Mouse (Mus musculus) limb, embryonic 10.5 days (tissue): ENCODE measurements at regions not wholly inside any gene's neighbourhood (a gene's known extent, or its start where the extent isn't known, plus 50 kb on each side); places are given as distances from the start of the nearest gene placed in this dataset.

ENCODE experiments used
- DNase-seq: peaks from one replicate; pipeline ENCODE4 v3.0.0-alpha.2; 2017; ENCODE audit warnings: low spot score
- H3K27ac ChIP-seq: fragments of 300-500 bp; sonication (generic); 2 replicates; pipeline ENCODE4 v1.5.1; 2016; ENCODE audit warnings: mild to moderate bottlenecking
- H3K27me3 ChIP-seq: fragments of 300-500 bp; sonication (generic); 2 replicates; pipeline ENCODE4 v1.6.1; 2016; ENCODE audit warnings: low read depth, mild to moderate bottlenecking; ENCODE audit not compliant: poor library complexity, severe bottlenecking
- H3K36me3 ChIP-seq: fragments of 300-500 bp; sonication (generic); 2 replicates; pipeline ENCODE4 v1.6.1; 2016; ENCODE audit warnings: mild to moderate bottlenecking, moderate library complexity
- H3K4me1 ChIP-seq: fragments of 300-500 bp; sonication (generic); 2 replicates; pipeline ENCODE4 v1.6.1; 2016
- H3K4me3 ChIP-seq: fragments of 300-500 bp; sonication (generic); 2 replicates; pipeline ENCODE4 v1.5.1; 2016; ENCODE audit warnings: mild to moderate bottlenecking, moderate library complexity
- H3K9me3 ChIP-seq: fragments of 300-500 bp; sonication (generic); replicated peaks from 2 replicates; pipeline ENCODE4 v1.6.1; 2016; ENCODE audit warnings: mild to moderate bottlenecking
- WGBS: fragments of 180-500 bp; shearing (Covaris S2); methylation state at CpG from one replicate; pipeline ENCODE4 v1.1.7; 2016; 5-methylcytosine and 5-hydroxymethylcytosine counted together

GRCm38 (mm10) chr12:13083337-13084054 is 141.8 kb upstream of the Mycn start:
- no peak for DNase-seq
- 86% methylated on average over 8 of the region's 8 CpGs for WGBS
- Histone ChIP-seq H3K4me3 (no peak overlapping the region), H3K27ac (0 out of 2 replicates have a peak overlapping the region, but pooled peaks have one; percentile 12), H3K9me3 (no peaks in the 10 kb centered on the region), H3K27me3 (no peaks in the 10 kb centered on the region), H3K4me1 (peaks cover 60% of the 10 kb centered on the region), H3K36me3 (no peaks in the 10 kb centered on the region)

GRCm38 (mm10) chr12:13080791-13081190 is 139.1 kb upstream of the Mycn start:
- peak overlapping the region; percentile 83 for H3K27ac ChIP-seq
- H3K4me1 ChIP-seq = peaks cover 69% of the 10 kb centered on the region
- 39% methylated on average over 5 of the region's 5 CpGs for WGBS
- no peaks in the 10 kb centered on the region for H3K36me3 ChIP-seq
- H3K4me3 ChIP-seq = peak overlapping the region; percentile 3; the same call in 1 of the 2 replicates
- H3K27me3 ChIP-seq = no peaks in the 10 kb centered on the region
- DNase-seq = peak; percentile 53
- no peaks in the 10 kb centered on the region for H3K9me3 ChIP-seq

- Histone ChIP-seq H3K4me3 (no peak overlapping the region), H3K9me3 (no peaks in the 10 kb centered on the region), H3K4me1 (peaks cover 66% of the 10 kb centered on the region), H3K27ac (peak overlapping the region; percentile 83), H3K36me3 (no peaks in the 10 kb centered on the region), H3K27me3 (no peaks in the 10 kb centered on the region)
- 86% methylated on average over 3 of the region's 3 CpGs for WGBS
- no peak for DNase-seq
These were observed 138.1 kb upstream of the Mycn start for GRCm38 (mm10) chr12:13079832-13080231.

DNA sequence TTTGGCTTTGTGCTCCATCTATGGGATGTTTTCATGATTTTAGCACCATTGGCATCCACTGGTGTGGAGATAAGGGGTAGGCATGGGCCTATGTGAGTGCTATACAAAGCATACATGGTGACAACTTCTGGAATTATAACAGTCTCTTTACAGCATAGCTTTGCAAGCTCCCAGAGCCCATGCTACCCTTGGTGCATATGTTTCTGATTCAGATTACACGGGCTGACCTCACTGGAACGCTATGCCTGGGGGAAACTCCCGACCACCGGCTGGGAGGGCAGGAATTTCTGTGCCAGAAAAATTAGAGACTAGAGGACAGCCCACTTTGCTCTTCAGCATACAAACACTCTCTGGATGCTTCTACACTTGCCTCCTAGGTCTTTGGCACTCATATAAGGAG is 136.0 kb upstream of the Mycn start:
- no peak overlapping the region for H3K4me3 ChIP-seq
- DNase-seq = no peak
- H3K4me1 ChIP-seq = peaks cover 59% of the 10 kb centered on the region
- H3K27me3 ChIP-seq = no peaks in the 10 kb centered on the region
- H3K36me3 ChIP-seq = no peaks in the 10 kb centered on the region
- H3K27ac ChIP-seq = peak overlapping the region; percentile 80
- WGBS = 12% methylated on average over 4 of the region's 4 CpGs
- H3K9me3 ChIP-seq = no peaks in the 10 kb centered on the region

GRCm38 (mm10) chr12:13076699-13077287 is 135.1 kb upstream of the Mycn start:
- Histone ChIP-seq H3K9me3 (no peaks in the 10 kb centered on the region), H3K36me3 (no peaks in the 10 kb centered on the region), H3K4me3 (no peak overlapping the region), H3K4me1 (peaks cover 57% of the 10 kb centered on the region), H3K27me3 (no peaks in the 10 kb centered on the region), H3K27ac (peak overlapping the region; percentile 80)
- no peak for DNase-seq
- WGBS = 70% methylated on average over 3 of the region's 3 CpGs

DNA sequence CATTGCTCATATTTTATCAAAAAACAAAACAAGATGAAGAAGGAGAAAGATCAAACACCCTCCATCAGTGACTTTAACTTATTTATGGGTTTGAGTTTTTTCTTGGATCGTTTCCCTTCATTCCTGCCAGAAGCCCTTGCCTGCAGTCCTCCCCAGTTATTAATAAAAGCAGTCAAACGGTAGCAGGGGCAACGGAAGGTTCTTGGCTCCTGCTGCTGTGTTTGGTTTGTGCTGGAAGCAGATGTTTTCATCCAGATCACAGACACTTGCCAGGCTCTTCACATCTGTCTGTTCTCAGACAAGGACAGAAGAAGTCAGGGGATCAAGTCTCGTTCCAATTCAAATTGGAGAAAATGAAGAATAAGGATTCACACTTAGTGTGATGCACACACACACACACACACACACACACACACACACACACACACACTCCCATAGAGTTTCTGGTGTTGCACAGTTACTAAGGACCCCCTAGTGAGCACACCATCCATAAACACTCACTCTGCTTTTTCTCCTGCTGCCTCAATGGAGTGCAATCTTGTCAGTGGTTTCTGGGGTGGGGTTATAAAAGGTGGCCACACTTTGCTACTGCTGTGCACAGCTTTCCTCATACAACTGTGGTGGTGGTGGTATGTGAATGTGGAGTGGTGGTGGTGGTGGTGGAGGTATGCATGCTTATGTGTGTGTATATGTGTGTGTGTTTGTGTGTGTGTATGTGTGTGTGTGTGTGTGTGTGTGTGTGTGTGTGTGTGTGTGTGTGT is 131.6 kb upstream of the Mycn start:
- Histone ChIP-seq H3K4me3 (no peak overlapping the region), H3K4me1 (peaks cover 27% of the 10 kb centered on the region), H3K36me3 (peaks cover 3% of the 10 kb centered on the region; the same call in 1 of the 2 replicates), H3K27ac (peak overlapping the region; percentile 39; the same call in 1 of the 2 replicates), H3K27me3 (no peaks in the 10 kb centered on the region), H3K9me3 (0 out of 2 replicates have a peak, but pooled peaks cover 4% of the 10 kb centered on the region)
- WGBS = 36% methylated on average over 4 of the region's 4 CpGs
- no peak for DNase-seq

DNA sequence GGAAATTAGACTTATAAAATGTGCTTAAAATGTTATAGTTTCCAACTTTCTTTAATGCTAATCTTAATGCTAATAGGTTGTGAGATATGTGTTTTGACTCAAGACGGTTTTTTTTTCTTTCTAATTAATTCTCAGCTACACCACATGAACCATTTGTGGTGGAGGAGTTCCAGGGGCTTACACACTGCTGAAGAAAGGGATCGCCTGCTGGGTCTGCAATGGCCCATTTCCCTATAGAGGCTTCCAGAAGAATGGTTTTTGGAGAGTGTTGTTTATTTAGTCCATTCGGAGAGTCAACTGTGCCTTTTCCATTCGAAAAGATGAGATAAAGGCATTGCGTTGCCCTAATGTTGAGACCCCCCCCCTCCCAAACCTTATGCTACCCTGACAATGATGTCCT is 125.6 kb upstream of the Mycn start:
- H3K27me3 ChIP-seq = no peaks in the 10 kb centered on the region
- no peak for DNase-seq
- peaks cover 35% of the 10 kb centered on the region for H3K4me1 ChIP-seq
- no peak overlapping the region for H3K4me3 ChIP-seq
- H3K9me3 ChIP-seq = 0 out of 2 replicates have a peak, but pooled peaks cover 4% of the 10 kb centered on the region
- H3K36me3 ChIP-seq = peaks cover 3% of the 10 kb centered on the region; the same call in 1 of the 2 replicates
- H3K27ac ChIP-seq = peak overlapping the region; percentile 59
- WGBS = 36% methylated on average over 5 of the region's 5 CpGs

DNA sequence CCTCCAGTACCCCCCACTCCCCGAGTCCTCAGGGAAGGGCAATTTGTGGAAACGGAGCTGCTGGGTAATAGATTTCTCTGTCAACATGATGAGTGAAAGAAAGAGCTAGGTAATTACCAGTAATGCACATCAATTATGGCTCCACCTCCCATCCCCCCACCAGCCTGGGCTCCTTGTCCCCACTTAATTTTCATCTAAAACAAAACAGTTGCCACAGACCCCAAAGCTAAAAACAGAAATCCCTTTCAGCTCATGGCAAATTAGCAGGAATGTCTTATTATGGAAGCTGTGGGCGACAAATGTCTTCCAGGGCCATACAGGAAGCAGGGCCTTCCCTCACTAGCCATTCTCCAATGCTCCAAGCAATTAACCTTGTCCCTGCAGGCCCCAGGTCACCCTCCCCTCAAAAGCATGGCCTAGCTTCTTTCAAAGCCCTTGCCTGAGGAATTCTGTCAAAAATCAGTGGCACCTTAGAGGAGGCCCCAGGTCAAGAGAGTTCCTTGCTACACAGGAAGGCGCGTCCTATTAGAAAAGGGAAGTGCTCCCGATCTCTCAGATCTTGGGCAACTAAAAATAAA is 125.0 kb upstream of the Mycn start:
- H3K36me3 ChIP-seq = peaks cover 3% of the 10 kb centered on the region; the same call in 1 of the 2 replicates
- 5% methylated on average over 6 of the region's 6 CpGs for WGBS

GRCm38 (mm10) chr12:13059473-13059872 is 117.8 kb upstream of the Mycn start:
- H3K27ac ChIP-seq = no peak overlapping the region
- 76% methylated on average over 3 of the region's 3 CpGs for WGBS
- DNase-seq = no peak
- no peak overlapping the region for H3K4me3 ChIP-seq
- H3K9me3 ChIP-seq = 0 out of 2 replicates have a peak, but pooled peaks cover 2% of the 10 kb centered on the region
- H3K36me3 ChIP-seq = no peaks in the 10 kb centered on the region
- H3K27me3 ChIP-seq = no peaks in the 10 kb centered on the region
- peaks cover 12% of the 10 kb centered on the region for H3K4me1 ChIP-seq

More for the DNA sequence above, 125.0 kb upstream of the Mycn start:
- Histone ChIP-seq H3K4me3 (no peak overlapping the region), H3K4me1 (peaks cover 35% of the 10 kb centered on the region), H3K27ac (peak overlapping the region; percentile 65), H3K9me3 (0 out of 2 replicates have a peak, but pooled peaks cover 4% of the 10 kb centered on the region), H3K27me3 (no peaks in the 10 kb centered on the region)
- peak; percentile 76 for DNase-seq

DNA sequence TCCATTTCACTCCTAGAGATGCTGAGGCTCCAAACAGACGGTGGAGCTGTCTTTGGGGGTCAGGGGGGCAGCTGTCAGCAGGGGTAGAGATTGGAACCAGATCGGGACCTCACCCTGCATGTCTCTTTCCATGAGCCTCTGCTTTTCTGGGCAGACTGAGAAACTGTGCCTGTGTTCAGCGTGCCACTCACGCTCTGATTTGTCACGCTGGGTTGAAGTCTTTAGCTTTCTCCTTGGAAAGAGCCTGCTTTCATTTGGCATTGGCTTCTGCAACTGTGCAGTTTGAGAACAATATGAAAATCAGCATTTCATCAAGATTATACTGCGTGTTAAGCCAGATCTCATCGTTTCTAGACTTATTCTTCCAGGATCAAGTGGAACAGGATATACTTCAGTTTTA is 114.5 kb upstream of the Mycn start:
- Histone ChIP-seq H3K4me3 (no peak overlapping the region), H3K4me1 (peaks cover 44% of the 10 kb centered on the region), H3K27me3 (no peaks in the 10 kb centered on the region), H3K27ac (peak overlapping the region; percentile 75), H3K9me3 (0 out of 2 replicates have a peak, but pooled peaks cover 2% of the 10 kb centered on the region), H3K36me3 (no peaks in the 10 kb centered on the region)
- DNase-seq = no peak
- WGBS = 69% methylated on average over 7 of the region's 7 CpGs

- peak overlapping the region; percentile 75 for H3K27ac ChIP-seq
- DNase-seq = no peak
- H3K27me3 ChIP-seq = no peaks in the 10 kb centered on the region
- H3K36me3 ChIP-seq = no peaks in the 10 kb centered on the region
- no peaks in the 10 kb centered on the region for H3K9me3 ChIP-seq
- H3K4me3 ChIP-seq = no peak overlapping the region
- WGBS = 54% methylated on average over 3 of the region's 3 CpGs
- peaks cover 61% of the 10 kb centered on the region for H3K4me1 ChIP-seq
These were observed 112.9 kb upstream of the Mycn start for GRCm38 (mm10) chr12:13054611-13055010.

GRCm38 (mm10) chr12:13053746-13054145 is 112.0 kb upstream of the Mycn start:
- H3K27ac ChIP-seq = peak overlapping the region; percentile 75; the same call in 1 of the 2 replicates
- H3K9me3 ChIP-seq = no peaks in the 10 kb centered on the region
- peaks cover 69% of the 10 kb centered on the region for H3K4me1 ChIP-seq
- H3K36me3 ChIP-seq = no peaks in the 10 kb centered on the region
- no peak overlapping the region for H3K4me3 ChIP-seq
- 58% methylated on average over 5 of the region's 5 CpGs for WGBS
- no peaks in the 10 kb centered on the region for H3K27me3 ChIP-seq
- no peak for DNase-seq
